Mouse (Mus musculus): Measurements from ENCODE around the gene Kcnh8.

DNA sequence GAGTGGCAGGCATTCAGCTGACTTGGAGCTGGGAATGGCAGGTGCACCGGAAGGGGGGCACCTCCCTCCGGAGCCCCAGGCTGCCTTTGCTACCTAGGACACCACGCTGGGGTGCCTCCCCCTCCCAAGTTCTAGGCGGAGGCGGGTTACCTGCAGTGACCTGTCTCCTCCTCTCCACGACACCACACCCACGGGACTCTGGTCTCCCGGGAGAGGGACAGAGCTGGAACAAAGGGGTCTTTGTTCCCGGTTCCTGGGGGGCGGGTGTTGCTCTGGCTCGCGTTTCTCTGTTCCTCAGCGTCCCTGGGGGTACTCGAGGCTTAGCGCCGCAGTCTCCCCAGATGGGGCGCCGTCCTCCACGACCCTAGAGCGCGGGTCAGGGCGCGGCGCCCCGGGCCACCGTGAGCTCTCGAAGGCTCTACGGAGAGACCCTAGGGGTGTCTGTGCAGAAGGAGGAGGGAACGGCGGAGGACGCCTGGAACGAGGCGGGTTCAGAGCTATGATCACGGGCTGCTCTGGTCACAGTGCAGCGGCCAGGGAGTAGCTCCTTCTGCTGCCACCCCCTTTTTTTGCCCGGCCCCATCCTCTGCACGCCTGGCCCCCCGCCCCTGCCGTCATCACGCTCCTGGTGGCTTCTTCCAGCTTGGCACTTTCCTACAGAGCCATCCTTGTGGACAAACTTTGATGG, at the start of gene Kcnh8:
- no peak for TF ChIP-seq CTCF (IDR thresholded peaks at IDR 0.05; ENCODE audit: control insufficient read depth, insufficient read depth, insufficient read length)
- TF ChIP-seq USF1 (IDR thresholded peaks at IDR 0.05; ENCODE audit: low read depth): no peak
- TF ChIP-seq CEBPB (IDR thresholded peaks at IDR 0.05; ENCODE audit: low read depth): no peak
- no peak for TF ChIP-seq MAX (IDR thresholded peaks at IDR 0.05)
- TF ChIP-seq MYOG (IDR thresholded peaks at IDR 0.05; ENCODE audit: control insufficient read depth, extremely low read depth, insufficient read length): no peak
- TF ChIP-seq FOSL1 (IDR thresholded peaks at IDR 0.05; ENCODE audit: insufficient read depth, low read length, poor library complexity, severe bottlenecking): no peak
- no peak for TF ChIP-seq MYOD1 (IDR thresholded peaks at IDR 0.05; ENCODE audit: control insufficient read depth, insufficient read length, low read depth)
